Mouse (Mus musculus) CD4-positive, CD25-positive, alpha-beta regulatory T cell, adult 4 months (primary cell): ENCODE measurements around the gene Prkcsh. TPM values are rescaled to one million over a fixed set of nuclear protein-coding genes. Genes with fewer than 3 reads are reported as not detected.
A peak's percentile ranks its signal among the peaks of the same experiment; 100 is the strongest.

Experiments used
- ATAC-seq: one replicate; pipeline ENCODE4 v1.8.0; 2017
- polyA plus RNA-seq, 2 experiments: library from polyadenylated mRNA; unstranded; fragments of 100-300 nt; shearing (Covaris generic); gene quantifications; one replicate each; pipeline ENCODE4 v1.2.1; 2017

Gene Prkcsh
- 10 to 100 TPM; 31.5 to 37.6 TPM for polyA plus RNA-seq

- ATAC-seq = peak; percentile 96
These were observed at the start of gene Prkcsh, which contains the start of gene Ccdc151 for GRCm38 (mm10) chr9:22002194-22003162. Gene Prkcsh (plus strand): TSS chr9:22002806. Gene Ccdc151 (minus strand): TSS chr9:22002634.

- no peak for ATAC-seq
These were observed 49.0 kb upstream of the Prkcsh start for GRCm38 (mm10) chr9:21953600-21953999.

- no peak for ATAC-seq
These were observed 48.0 kb upstream of the Prkcsh start for GRCm38 (mm10) chr9:21954635-21955034.

- peak; percentile 39 for ATAC-seq
These were observed 47.4 kb upstream of the Prkcsh start for GRCm38 (mm10) chr9:21955225-21955569.

GRCm38 (mm10) chr9:21955570-21956281, 46.9 kb upstream of the Prkcsh start, which contains the start of gene Swsap1:
Gene Swsap1 (plus strand): TSS chr9:21955755.
- ATAC-seq = peak; percentile 91

GRCm38 (mm10) chr9:21958372-21958771, 44.2 kb upstream of the Prkcsh start:
- ATAC-seq = no peak

- ATAC-seq = no peak
These were observed 43.4 kb upstream of the Prkcsh start for GRCm38 (mm10) chr9:21959244-21959643.

- ATAC-seq = no peak
These were observed 42.5 kb upstream of the Prkcsh start for GRCm38 (mm10) chr9:21960135-21960534.

- ATAC-seq = no peak
These were observed 41.9 kb upstream of the Prkcsh start for GRCm38 (mm10) chr9:21960558-21961208.

- peak; percentile 31 for ATAC-seq
These were observed 41.1 kb upstream of the Prkcsh start for GRCm38 (mm10) chr9:21961366-21961980.

- ATAC-seq = peak; percentile 34
These were observed 40.6 kb upstream of the Prkcsh start for GRCm38 (mm10) chr9:21962010-21962409.

- ATAC-seq = peak; percentile 81
These were observed 40.1 kb upstream of the Prkcsh start for GRCm38 (mm10) chr9:21962416-21963059.

GRCm38 (mm10) chr9:21963417-21963816, 39.2 kb upstream of the Prkcsh start, which contains the start of gene Epor:
Gene Epor (minus strand): TSS chr9:21963506.
- ATAC-seq = no peak

GRCm38 (mm10) chr9:21968883-21969282, 33.7 kb upstream of the Prkcsh start:
- ATAC-seq = no peak

GRCm38 (mm10) chr9:21969304-21969703, 33.3 kb upstream of the Prkcsh start:
- no peak for ATAC-seq

GRCm38 (mm10) chr9:21976626-21977175, 25.9 kb upstream of the Prkcsh start:
- no peak for ATAC-seq

- no peak for ATAC-seq
These were observed 25.3 kb upstream of the Prkcsh start for GRCm38 (mm10) chr9:21977331-21977730.

- no peak for ATAC-seq
These were observed 24.6 kb upstream of the Prkcsh start for GRCm38 (mm10) chr9:21977972-21978371.

GRCm38 (mm10) chr9:21978398-21979128, 24.0 kb upstream of the Prkcsh start:
- no peak for ATAC-seq

GRCm38 (mm10) chr9:21983911-21984310, 18.7 kb upstream of the Prkcsh start:
- ATAC-seq = no peak
